Mouse (Mus musculus): ENCODE data around the gene Rcc2. TPM values are rescaled to one million over a fixed set of nuclear protein-coding genes. Genes with fewer than 3 reads are reported as not detected.
A peak's percentile ranks its signal among the peaks of the same experiment; 100 is the strongest.

The Rcc2 gene
- total and polyA plus RNA-seq, 3 experiments: 187 to 348 (median 249) TPM

DNA sequence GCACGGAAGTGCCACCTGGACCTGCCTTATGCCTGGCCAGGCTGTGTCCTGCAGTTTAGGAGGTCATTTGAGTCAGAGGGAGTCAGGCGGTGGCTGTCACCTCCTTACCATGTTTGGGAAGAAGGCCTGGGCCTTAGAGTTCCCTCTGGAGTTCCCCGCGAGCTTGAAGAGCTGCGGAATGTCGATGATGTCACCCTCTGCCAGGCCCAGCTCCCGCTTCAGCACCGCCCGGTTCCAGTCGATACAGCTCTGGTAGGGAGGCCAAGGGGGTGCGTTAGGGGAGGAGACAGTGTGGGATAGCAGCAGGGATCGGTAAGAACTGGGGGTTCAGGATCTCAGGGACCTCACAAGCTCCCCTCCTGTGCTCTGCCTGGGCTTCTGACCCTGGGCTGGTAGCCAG lies 47.6 kb downstream of the Rcc2 start:
- Histone ChIP-seq H3K36me3 (replicated peaks in 1 of 2; ENCODE audit: control insufficient read depth in 1 of 2, insufficient read depth in 1 of 2, low read length in 1 of 2) (no peaks in the 10 kb centered on the region), H3K4me3 (replicated peaks in 1 of 3; ENCODE audit: low read depth in 2 of 3, low read length in 2 of 3, poor library complexity in 1 of 3) (no peak overlapping the region), H3K27ac (ENCODE audit: insufficient read depth, low read depth) (no peak overlapping the region), H3K27me3 (replicated peaks) (peaks cover 65% of the 10 kb centered on the region), H3K9ac (ENCODE audit: insufficient read depth, low read depth) (no peak overlapping the region), H3K4me1 (ENCODE audit: control insufficient read depth in 1 of 2, insufficient read depth in 2 of 2) (no peaks in the 10 kb centered on the region; a peak in 1 of 4 replicates), H3K79me2 (replicated peaks; ENCODE audit: control insufficient read depth, extremely low read depth, insufficient read depth, poor library complexity, severe bottlenecking) (no peaks in the 10 kb centered on the region), H3K9me3 (replicated peaks; ENCODE audit: low read length) (no peaks in the 10 kb centered on the region), H3K4me2 (ENCODE audit: insufficient read depth, low read depth, poor library complexity, severe bottlenecking) (no peak overlapping the region)
- dilution Hi-C loops (cut with MboI; ENCODE audit: extremely low pct_ligation_motif_present, extremely low pct_unique_long_range_greater_than_20kb, low sequenced_read_pairs) (no loop called here), in situ Hi-C loops (cut with MboI; ENCODE audit: low pct_ligation_motif_present, low pct_unique_long_range_greater_than_20kb, low sequenced_read_pairs) (no loop called here)
- TF ChIP-seq MEF2A (IDR thresholded peaks at IDR 0.05; ENCODE audit: borderline replicate concordance, low read depth, low read length): no peak
- TF ChIP-seq EP300 (IDR thresholded peaks at IDR 0.05; ENCODE audit: low read length): no peak
- DNase-seq (ENCODE audit: extremely low read depth): no peak

- Histone ChIP-seq H3K27me3 (replicated peaks) (peaks cover 75% of the 10 kb centered on the region), H3K4me3 (replicated peaks in 1 of 3; ENCODE audit: low read depth in 2 of 3, low read length in 2 of 3, poor library complexity in 1 of 3) (no peak overlapping the region)
- no peak for DNase-seq (ENCODE audit: extremely low read depth)
Measured at GRCm38 (mm10) chr4:140750328-140750727, 50.0 kb downstream of the Rcc2 start.

GRCm38 (mm10) chr4:140753366-140753765 lies 53.0 kb downstream of the Rcc2 start:
- peaks cover 6% of the 10 kb centered on the region in 2 experiments for H3K4me1 ChIP-seq (ENCODE audit: control insufficient read depth in 1 of 2, insufficient read depth in 2 of 2)
- DNase-seq (ENCODE audit: extremely low read depth): no peak
- H3K9ac ChIP-seq (ENCODE audit: insufficient read depth, low read depth): no peak overlapping the region
- no peak overlapping the region for H3K4me3 ChIP-seq (replicated peaks in 1 of 3; ENCODE audit: low read depth in 2 of 3, low read length in 2 of 3, poor library complexity in 1 of 3)
- peaks cover 81% of the 10 kb centered on the region for H3K27me3 ChIP-seq (replicated peaks)
- no peaks in the 10 kb centered on the region for H3K79me2 ChIP-seq (replicated peaks; ENCODE audit: control insufficient read depth, extremely low read depth, insufficient read depth, poor library complexity, severe bottlenecking)
- dilution Hi-C loops (cut with MboI; ENCODE audit: extremely low pct_ligation_motif_present, extremely low pct_unique_long_range_greater_than_20kb, low sequenced_read_pairs): no loop called here
- TF ChIP-seq ZC3H11A (IDR thresholded peaks at IDR 0.05; ENCODE audit: low read depth, low read length): no peak
- no peak for TF ChIP-seq ZKSCAN1 (IDR thresholded peaks at IDR 0.05; ENCODE audit: borderline replicate concordance, low read depth, low read length)
- TF ChIP-seq RCOR1 (conservative IDR thresholded peaks at IDR 0.05; ENCODE audit: low read depth, low read length): no peak
- H3K36me3 ChIP-seq (replicated peaks in 1 of 2; ENCODE audit: control insufficient read depth in 1 of 2, insufficient read depth in 1 of 2, low read length in 1 of 2): no peaks in the 10 kb centered on the region
- H3K9me3 ChIP-seq (replicated peaks; ENCODE audit: low read length): no peaks in the 10 kb centered on the region
- in situ Hi-C loops (cut with MboI; ENCODE audit: low pct_ligation_motif_present, low pct_unique_long_range_greater_than_20kb, low sequenced_read_pairs): no loop called here
- no peak overlapping the region for H3K4me2 ChIP-seq (ENCODE audit: insufficient read depth, low read depth, poor library complexity, severe bottlenecking)
- H3K27ac ChIP-seq (ENCODE audit: insufficient read depth, low read depth): no peak overlapping the region

More at GRCm38 (mm10) chr4:140750328-140750727, 50.0 kb downstream of the Rcc2 start:
- TF ChIP-seq USF1 (IDR thresholded peaks at IDR 0.05; ENCODE audit: low read depth, low read length): peak; percentile 69
- peak; percentile 52; the same call in 1 of the 2 replicates for TF ChIP-seq USF2 (conservative IDR thresholded peaks at IDR 0.05; ENCODE audit: low read depth, low read length)
- TF ChIP-seq TCF12 (IDR thresholded peaks at IDR 0.05; ENCODE audit: low read depth, low read length): no peak
- 0 out of 2 replicates have a peak, but pooled peaks have one; percentile 41 for TF ChIP-seq MAX (IDR thresholded peaks at IDR 0.05; ENCODE audit: low read length)
- no peak overlapping the region for H3K27ac ChIP-seq (ENCODE audit: insufficient read depth, low read depth)
- in situ Hi-C loops (cut with MboI; ENCODE audit: low pct_ligation_motif_present, low pct_unique_long_range_greater_than_20kb, low sequenced_read_pairs): no loop called here
- dilution Hi-C loops (cut with MboI; ENCODE audit: extremely low pct_ligation_motif_present, extremely low pct_unique_long_range_greater_than_20kb, low sequenced_read_pairs): no loop called here
- H3K9me3 ChIP-seq (replicated peaks; ENCODE audit: low read length): no peaks in the 10 kb centered on the region
- no peaks in the 10 kb centered on the region for H3K79me2 ChIP-seq (replicated peaks; ENCODE audit: control insufficient read depth, extremely low read depth, insufficient read depth, poor library complexity, severe bottlenecking)
- H3K4me2 ChIP-seq (ENCODE audit: insufficient read depth, low read depth, poor library complexity, severe bottlenecking): peak overlapping the region; percentile 51; the same call in 1 of the 2 replicates
- peaks cover 6% of the 10 kb centered on the region in 2 experiments for H3K4me1 ChIP-seq (ENCODE audit: control insufficient read depth in 1 of 2, insufficient read depth in 2 of 2)
- H3K36me3 ChIP-seq (replicated peaks in 1 of 2; ENCODE audit: control insufficient read depth in 1 of 2, insufficient read depth in 1 of 2, low read length in 1 of 2): no peaks in the 10 kb centered on the region
- H3K9ac ChIP-seq (ENCODE audit: insufficient read depth, low read depth): no peak overlapping the region
